Mouse (Mus musculus) cerebellum, adult 2 months (tissue): ENCODE data around the gene Lrrk1. TPM values are rescaled to one million over a fixed set of nuclear protein-coding genes. Genes with fewer than 3 reads are reported as not detected.

ENCODE experiments used
- DNase-seq, 2 experiments: peaks; one replicate each; pipeline ENCODE4 v3.0.0; 2021
- H3K27ac ChIP-seq: fragments of 200-500 bp; 2 replicates; pipeline ENCODE4 v1.5.1; 2012; ENCODE audit warnings: low read length, control low read depth, inconsistent platforms; ENCODE audit not compliant: insufficient read depth
- H3K27me3 ChIP-seq: fragments of 200-500 bp; 2 replicates; pipeline ENCODE4 v1.6.1; 2012; ENCODE audit warnings: inconsistent platforms, mild to moderate bottlenecking, low read length, moderate library complexity; ENCODE audit not compliant: control insufficient read depth, insufficient read depth
- H3K4me1 ChIP-seq: fragments of 200-500 bp; 2 replicates; pipeline ENCODE4 v1.6.1; 2011; ENCODE audit warnings: low read length; ENCODE audit not compliant: control insufficient read depth, insufficient read depth
- H3K4me3 ChIP-seq: fragments of 200-500 bp; replicated peaks from 2 replicates; pipeline ENCODE3; 2011; ENCODE audit warnings: mild to moderate bottlenecking, low read depth, low read length, control low read depth; ENCODE audit not compliant: insufficient read depth
- CTCF ChIP-seq: fragments of 200-500 bp; IDR thresholded peaks from 2 replicates; pipeline ENCODE4 v1.5.1; 2011; ENCODE audit warnings: low read depth, mild to moderate bottlenecking, control low read depth, low read length, moderate library complexity, borderline replicate concordance; ENCODE audit not compliant: insufficient read depth
- POLR2A ChIP-seq: fragments of 200-500 bp; IDR thresholded peaks from 2 replicates; pipeline ENCODE4 v1.6.1; 2011; ENCODE audit warnings: low read length, control low read depth, borderline replicate concordance; ENCODE audit not compliant: insufficient read depth
- WGBS: fragments of 180-500 bp; shearing (Covaris S2); methylation state at CpG from one replicate; pipeline ENCODE4 v1.1.7; 2018; 5-methylcytosine and 5-hydroxymethylcytosine counted together
- polyA plus RNA-seq: library from polyadenylated mRNA; depleted of rRNA; stranded (reverse); fragments of >200 nt; gene quantifications from 2 replicates; pipeline ENCODE4 v1.2.3, GENCODE M21; 2012

The Lrrk1 gene
- polyA plus RNA-seq, 1 experiment, result 2.6 TPM

DNA sequence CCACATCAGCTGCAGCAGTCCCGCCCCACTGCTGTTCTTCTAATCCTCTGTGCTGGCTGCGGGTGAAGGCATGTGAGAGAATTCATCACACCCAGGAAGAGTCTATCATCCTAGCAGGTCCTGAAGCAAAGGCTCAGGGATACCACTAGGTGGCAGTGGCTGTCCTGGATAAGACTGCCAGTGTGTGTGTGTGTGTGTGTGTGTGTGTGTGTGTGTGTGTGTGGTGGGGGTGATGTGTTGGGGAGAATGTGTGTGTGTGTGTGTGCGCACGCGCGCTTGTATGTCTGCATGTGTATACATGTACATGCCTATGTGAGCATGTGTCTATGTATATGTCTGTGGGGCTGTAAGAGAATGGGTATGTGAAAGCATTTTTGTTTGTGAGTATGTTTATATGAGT lies 21.3 kb upstream of the Lrrk1 start:
- TF ChIP-seq POLR2A, result no peak
- peak; percentile 30; the same call in 1 of the 2 replicates for TF ChIP-seq CTCF
- Histone ChIP-seq H3K4me1 (peaks cover 2% of the 10 kb centered on the region; the same call in 1 of the 2 replicates), H3K27ac (no peak overlapping the region), H3K27me3 (no peaks in the 10 kb centered on the region), H3K4me3 (no peak overlapping the region)
- 73% methylated on average over 6 of the region's 6 CpGs for WGBS
- DNase-seq, result no peak

DNA sequence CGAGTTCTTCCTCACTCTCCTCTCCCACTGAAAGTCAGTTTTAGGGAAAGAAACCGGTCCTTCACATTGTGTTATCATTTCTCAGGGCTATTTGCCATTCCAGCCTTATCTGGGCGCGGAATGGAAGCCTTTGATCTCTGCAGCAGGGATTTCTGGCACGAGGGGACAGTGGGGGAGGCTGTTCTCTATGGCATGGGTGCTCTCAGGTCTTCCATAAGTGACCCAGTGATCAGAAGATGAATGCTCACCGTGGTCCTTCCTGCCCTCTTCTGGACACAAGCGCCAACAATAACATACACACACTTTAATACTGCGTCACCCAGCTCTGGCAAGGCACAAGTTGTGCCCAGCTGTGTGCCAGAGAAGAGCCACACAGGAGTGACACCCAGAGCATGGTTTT lies 18.8 kb upstream of the Lrrk1 start:
- no peak for DNase-seq
- 87% methylated on average over 8 of the region's 8 CpGs for WGBS
- H3K4me1 ChIP-seq, result no peaks in the 10 kb centered on the region
- H3K27ac ChIP-seq, result no peak overlapping the region
- H3K27me3 ChIP-seq, result no peaks in the 10 kb centered on the region
- no peak for TF ChIP-seq POLR2A
- TF ChIP-seq CTCF, result no peak
- no peak overlapping the region for H3K4me3 ChIP-seq

DNA sequence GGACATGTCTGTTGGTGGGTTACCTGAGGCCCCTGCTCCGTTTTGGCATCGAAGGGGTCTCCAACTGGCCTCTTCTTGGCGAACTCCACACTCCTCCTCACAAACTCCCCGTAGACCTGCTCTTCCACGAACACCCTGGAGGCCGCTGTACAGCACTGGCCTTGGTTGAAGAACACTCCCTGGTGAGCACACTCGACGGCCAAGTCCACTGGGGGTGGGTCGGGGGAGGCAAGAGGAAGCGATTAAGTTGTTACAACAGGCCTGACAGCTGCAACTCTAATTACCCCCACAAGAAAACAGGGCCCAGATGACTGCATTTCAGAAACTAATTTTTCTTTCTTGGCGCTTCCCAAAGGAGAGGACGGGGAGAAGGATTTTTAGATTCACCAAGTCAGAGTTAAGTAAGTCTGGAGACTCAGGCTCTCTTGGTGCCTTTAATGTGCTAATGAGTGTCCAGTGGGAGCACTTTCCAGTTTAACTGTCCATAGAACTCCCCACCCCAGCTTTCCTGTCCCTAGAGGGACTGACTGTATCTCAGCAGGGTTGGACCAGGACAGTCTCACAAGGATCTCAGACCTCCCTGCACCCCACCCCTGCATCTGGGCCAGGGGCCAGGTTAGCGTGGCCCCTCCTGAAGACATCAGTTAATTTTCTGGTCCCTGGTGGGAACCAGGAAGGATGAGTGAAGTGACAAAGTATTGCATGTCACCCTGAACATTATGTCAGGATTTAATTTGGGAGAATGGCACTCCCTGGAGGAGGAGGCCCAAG lies 18.0 kb upstream of the Lrrk1 start:
- Histone ChIP-seq H3K27me3 (no peaks in the 10 kb centered on the region), H3K4me3 (no peak overlapping the region), H3K27ac (no peak overlapping the region), H3K4me1 (no peaks in the 10 kb centered on the region)
- WGBS, result 41% methylated on average over 13 of the region's 13 CpGs
- TF ChIP-seq CTCF (no peak), POLR2A (no peak)
- no peak for DNase-seq

DNA sequence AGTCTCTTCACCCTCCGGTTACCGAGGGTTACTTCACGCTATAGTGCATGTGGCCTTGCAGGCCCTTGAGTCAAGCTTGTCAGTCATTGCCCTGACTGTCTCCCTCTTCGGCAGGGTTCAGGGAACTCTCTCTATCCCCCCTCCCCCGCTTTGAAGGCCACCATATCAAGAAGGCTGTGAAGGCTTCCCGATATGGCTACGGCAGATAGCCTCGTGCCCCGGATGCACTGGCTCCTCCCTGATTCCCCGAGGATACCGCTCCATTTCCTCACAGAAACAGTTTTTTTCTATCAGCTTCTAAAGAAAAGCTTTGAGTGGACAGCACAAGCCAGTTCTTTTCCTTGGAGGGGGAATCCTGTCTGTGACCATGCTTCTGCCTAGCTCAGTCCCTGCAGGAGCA lies 17.4 kb upstream of the Lrrk1 start:
- H3K27ac ChIP-seq, result no peak overlapping the region
- DNase-seq, result no peak
- WGBS, result 61% methylated on average over 11 of the region's 11 CpGs
- no peak overlapping the region for H3K4me3 ChIP-seq
- no peaks in the 10 kb centered on the region for H3K4me1 ChIP-seq
- H3K27me3 ChIP-seq, result no peaks in the 10 kb centered on the region
- TF ChIP-seq CTCF (no peak), POLR2A (no peak)

DNA sequence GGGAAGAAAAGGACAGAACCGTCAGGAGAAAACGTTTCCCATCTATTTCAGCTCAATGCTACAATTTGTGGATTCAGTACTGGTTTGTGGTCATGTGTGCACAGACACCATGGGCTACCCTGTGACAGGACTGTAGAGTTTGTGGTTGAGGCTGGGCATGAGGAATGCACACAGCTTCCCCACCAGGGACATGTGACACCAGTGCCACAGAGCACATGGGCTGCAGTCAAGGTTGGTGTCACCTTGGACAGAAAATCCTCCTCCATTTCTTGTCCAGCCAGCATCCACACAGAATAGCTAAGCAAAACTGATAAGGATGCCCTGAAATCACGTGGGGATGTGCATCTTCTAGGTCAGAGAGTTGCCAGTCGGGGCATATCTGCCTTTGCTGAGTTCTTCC lies 16.7 kb upstream of the Lrrk1 start:
- Histone ChIP-seq H3K27ac (no peak overlapping the region), H3K4me1 (no peaks in the 10 kb centered on the region), H3K27me3 (no peaks in the 10 kb centered on the region), H3K4me3 (no peak overlapping the region)
- TF ChIP-seq CTCF (no peak), POLR2A (no peak)
- 78% methylated on average over 4 of the region's 4 CpGs for WGBS
- DNase-seq, result no peak

DNA sequence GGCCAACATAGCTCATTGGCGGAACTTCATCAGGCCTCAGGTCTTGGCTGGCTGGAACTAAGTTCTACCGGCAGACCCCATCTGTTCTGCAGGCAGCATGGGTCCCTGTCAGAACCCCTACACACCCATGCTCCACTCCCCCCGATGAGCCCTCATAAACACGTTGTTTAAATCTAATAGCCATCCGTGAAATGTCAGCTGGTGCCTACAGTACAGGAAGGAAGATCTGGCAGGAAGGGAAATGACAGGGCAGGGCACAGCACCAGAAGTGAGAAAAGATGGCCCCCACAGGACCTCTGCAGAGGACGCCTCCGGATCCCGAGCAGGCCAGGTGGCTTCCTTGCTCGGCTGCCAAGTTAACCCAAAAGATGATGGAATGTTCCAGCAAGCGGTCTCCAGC lies 16.0 kb upstream of the Lrrk1 start:
- Histone ChIP-seq H3K4me1 (no peaks in the 10 kb centered on the region), H3K4me3 (no peak overlapping the region), H3K27ac (no peak overlapping the region), H3K27me3 (no peaks in the 10 kb centered on the region)
- TF ChIP-seq CTCF (no peak), POLR2A (no peak)
- no peak for DNase-seq
- 28% methylated on average over 10 of the region's 10 CpGs for WGBS

DNA sequence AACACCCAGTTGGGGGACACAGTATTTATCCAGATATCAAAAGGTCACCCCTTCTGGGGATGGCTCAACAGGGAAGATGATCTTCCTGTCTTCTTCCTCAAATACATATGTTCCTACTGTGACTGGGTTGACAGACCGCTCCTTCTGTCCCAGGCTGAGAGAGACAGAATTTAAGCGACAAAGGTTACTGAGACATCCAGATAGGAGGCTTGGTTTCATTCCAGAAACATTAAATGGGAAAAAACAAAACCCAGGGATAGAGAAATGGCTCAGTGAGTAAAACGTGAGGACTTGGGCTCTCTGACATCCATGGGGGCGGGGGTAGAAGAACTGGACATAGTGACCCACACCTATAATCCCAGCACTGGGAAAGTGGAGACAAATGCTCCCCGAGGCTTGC lies 14.7 kb upstream of the Lrrk1 start:
- no peak overlapping the region for H3K4me3 ChIP-seq
- no peak overlapping the region for H3K27ac ChIP-seq
- no peaks in the 10 kb centered on the region for H3K4me1 ChIP-seq
- no peak for DNase-seq
- TF ChIP-seq CTCF, result no peak
- TF ChIP-seq POLR2A, result no peak
- WGBS, result 78% methylated on average over 5 of the region's 5 CpGs
- no peaks in the 10 kb centered on the region for H3K27me3 ChIP-seq

DNA sequence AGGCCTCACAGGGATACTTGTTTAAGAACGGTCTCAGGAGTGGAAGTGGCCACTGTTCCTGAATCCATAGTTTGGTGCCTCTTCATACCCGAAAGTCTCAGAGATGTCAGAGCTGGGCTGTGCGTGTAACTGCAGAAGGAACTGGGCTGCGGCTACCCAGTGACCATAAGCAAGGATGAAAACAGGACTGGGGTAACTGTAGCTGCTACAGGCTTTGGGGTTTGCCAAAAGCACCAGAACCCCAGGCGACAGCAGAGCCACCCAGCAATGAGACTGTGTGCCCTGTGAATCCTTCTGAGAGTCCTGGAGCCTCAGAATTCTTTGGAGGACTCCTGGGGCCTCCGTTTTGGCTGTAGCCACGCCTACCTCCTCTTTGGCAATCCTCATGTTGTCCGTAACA lies 13.5 kb upstream of the Lrrk1 start:
- DNase-seq, result no peak
- Histone ChIP-seq H3K27me3 (no peaks in the 10 kb centered on the region), H3K4me3 (no peak overlapping the region), H3K4me1 (no peaks in the 10 kb centered on the region; the same call in 1 of the 2 replicates), H3K27ac (no peak overlapping the region)
- TF ChIP-seq CTCF, result no peak
- no peak for TF ChIP-seq POLR2A
- 69% methylated on average over 8 of the region's 8 CpGs for WGBS
